Mouse (Mus musculus) adrenal gland, adult 2 months (tissue): ENCODE data around the gene Scn3b. TPM values are rescaled to one million over a fixed set of nuclear protein-coding genes. Genes with fewer than 3 reads are reported as not detected.
A peak's percentile ranks its signal among the peaks of the same experiment; 100 is the strongest.

Experiments used
- DNase-seq: peaks from one replicate; pipeline ENCODE4 v3.0.0; 2021
- long read RNA-seq: library from polyadenylated mRNA; stranded (forward); transcript quantifications from one replicate; pipeline ENCODE4 v2.0.0, GENCODE M21; 2021
- polyA plus RNA-seq: library from polyadenylated mRNA; depleted of rRNA; stranded (reverse); fragments of >200 nt; gene quantifications from 2 replicates; pipeline ENCODE4 v1.2.3, GENCODE M21; 2012; rRNA removed
- total RNA-seq, 2 experiments: library from RNA; stranded (reverse); gene quantifications; 2 replicates each; pipeline ENCODE4 v1.2.3; 2021

Scn3b gene
- total RNA-seq, result 1 to 10 TPM; 5.2 to 8.3 TPM
- 0.88 and 0.90 TPM in 2 replicates for polyA plus RNA-seq
- long read RNA-seq, result 0 reads

GRCm38 (mm10) chr9:40269103-40269861, at the start of gene Scn3b:
Gene Scn3b (plus strand): TSS chr9:40269217.
- peak; percentile 56 for DNase-seq

GRCm38 (mm10) chr9:40224289-40224688, 44.7 kb upstream of the Scn3b start:
- no peak for DNase-seq

GRCm38 (mm10) chr9:40227874-40228789, 40.9 kb upstream of the Scn3b start:
- DNase-seq, result peak; percentile 38

GRCm38 (mm10) chr9:40228804-40229331, 40.1 kb upstream of the Scn3b start:
- no peak for DNase-seq

GRCm38 (mm10) chr9:40229479-40229878, 39.5 kb upstream of the Scn3b start:
- no peak for DNase-seq

- DNase-seq, result no peak
These were observed 38.0 kb upstream of the Scn3b start for GRCm38 (mm10) chr9:40231019-40231418.

- no peak for DNase-seq
These were observed 34.6 kb upstream of the Scn3b start for GRCm38 (mm10) chr9:40234233-40235072.

GRCm38 (mm10) chr9:40235220-40235619, 33.8 kb upstream of the Scn3b start:
- DNase-seq, result no peak

GRCm38 (mm10) chr9:40239749-40240148, 29.3 kb upstream of the Scn3b start:
- no peak for DNase-seq

GRCm38 (mm10) chr9:40240311-40240710, 28.7 kb upstream of the Scn3b start:
- DNase-seq, result no peak

- DNase-seq, result peak; percentile 47
These were observed 27.7 kb upstream of the Scn3b start for GRCm38 (mm10) chr9:40241223-40241801.

- peak; percentile 18 for DNase-seq
These were observed 26.8 kb upstream of the Scn3b start for GRCm38 (mm10) chr9:40241951-40242888.

- DNase-seq, result no peak
These were observed 23.6 kb upstream of the Scn3b start for GRCm38 (mm10) chr9:40245466-40245865.

- DNase-seq, result no peak
These were observed 22.9 kb upstream of the Scn3b start for GRCm38 (mm10) chr9:40245974-40246665.

- DNase-seq, result no peak
These were observed 22.3 kb upstream of the Scn3b start for GRCm38 (mm10) chr9:40246702-40247101.

- DNase-seq, result no peak
These were observed 19.9 kb upstream of the Scn3b start for GRCm38 (mm10) chr9:40249106-40249505.

- DNase-seq, result no peak
These were observed 16.6 kb upstream of the Scn3b start for GRCm38 (mm10) chr9:40252459-40252858.

GRCm38 (mm10) chr9:40263874-40264273, 5.1 kb upstream of the Scn3b start:
- no peak for DNase-seq

GRCm38 (mm10) chr9:40268040-40268747, 823 bp upstream of the Scn3b start:
- DNase-seq, result no peak
